Mouse (Mus musculus) midbrain, embryonic 16.5 days (tissue): ENCODE data around the gene Fads6. TPM values are rescaled to one million over a fixed set of nuclear protein-coding genes. Genes with fewer than 3 reads are reported as not detected.

Experiments
- ATAC-seq: fragments of 200-750 bp; cut with Nextera tagmentation; 2 replicates; pipeline ENCODE4 v1.8.0; 2017; ENCODE audit warnings: moderate TSS enrichment
- H3K27ac ChIP-seq: fragments of 300-500 bp; sonication (generic); 2 replicates; pipeline ENCODE4 v1.5.1; 2014; ENCODE audit warnings: mild to moderate bottlenecking, low read length, mixed read lengths
- H3K27me3 ChIP-seq: fragments of 300-500 bp; sonication (generic); 2 replicates; pipeline ENCODE4 v1.6.1; 2014; ENCODE audit warnings: low read depth, low read length, mixed read lengths; ENCODE audit not compliant: control insufficient read depth, insufficient read depth
- H3K36me3 ChIP-seq: fragments of 300-500 bp; sonication (generic); 2 replicates; pipeline ENCODE4 v1.6.1; 2014; ENCODE audit warnings: mild to moderate bottlenecking, low read length, moderate library complexity, mixed read lengths; ENCODE audit not compliant: control insufficient read depth, insufficient read depth
- H3K4me1 ChIP-seq: fragments of 300-500 bp; sonication (generic); 2 replicates; pipeline ENCODE4 v1.6.1; 2014; ENCODE audit warnings: mild to moderate bottlenecking, low read length, mixed read lengths; ENCODE audit not compliant: control insufficient read depth, insufficient read depth
- H3K4me2 ChIP-seq: fragments of 300-500 bp; sonication (generic); 2 replicates; pipeline ENCODE4 v1.6.1; 2014; ENCODE audit warnings: mild to moderate bottlenecking, low read length, mixed read lengths
- H3K4me3 ChIP-seq: fragments of 300-500 bp; sonication (generic); 2 replicates; pipeline ENCODE4 v1.5.1; 2014; ENCODE audit warnings: low read depth, mild to moderate bottlenecking, low read length, moderate library complexity, mixed read lengths
- H3K9ac ChIP-seq: fragments of 300-500 bp; sonication (generic); 2 replicates; pipeline ENCODE4 v1.6.1; 2014; ENCODE audit warnings: low read depth, low read length, mixed read lengths
- H3K9me3 ChIP-seq: fragments of 300-500 bp; sonication (generic); replicated peaks from 2 replicates; pipeline ENCODE4 v1.6.1; 2014; ENCODE audit warnings: mild to moderate bottlenecking, low read length, mixed read lengths; ENCODE audit not compliant: control insufficient read depth, poor library complexity, severe bottlenecking
- WGBS: fragments of 180-500 bp; shearing (Covaris S2); extraction: QIAGEN DNeasy Blood & Tissue Kit; methylation state at CpG from one replicate; pipeline ENCODE4 v1.1.7; 2014; 5-methylcytosine and 5-hydroxymethylcytosine counted together
- polyA plus RNA-seq: library from polyadenylated mRNA; unstranded; fragments of >200 nt; fragmentation: Nextera tagmentation; extraction: Ambion mirVana; gene quantifications from 2 replicates; pipeline ENCODE4 v1.2.1, GENCODE M21; 2015

The Fads6 gene
- polyA plus RNA-seq, 1 experiment from 2014 or later = 1.4 TPM

DNA sequence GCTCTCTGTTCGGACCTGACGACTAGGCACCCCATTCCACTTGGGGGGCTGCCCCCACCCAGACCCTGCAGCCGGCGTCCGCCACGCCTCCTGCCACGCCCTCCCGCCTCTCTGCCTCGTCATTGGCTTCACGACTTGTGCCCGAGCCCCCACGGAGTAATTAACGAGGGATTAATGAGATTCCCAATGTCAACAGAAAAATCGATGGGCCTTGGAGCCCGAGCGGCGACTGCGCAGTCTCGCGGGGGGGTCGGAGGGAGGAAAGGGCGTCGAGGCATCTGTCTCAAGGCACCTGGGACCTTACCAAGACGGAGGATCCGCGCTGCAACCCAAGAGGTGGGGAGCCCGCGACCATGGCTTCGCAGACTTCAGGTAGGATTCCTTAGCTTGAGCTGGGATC lies 37.1 kb upstream of the Fads6 start, which contains the start of gene Otop3:
Gene Otop3, plus strand, starts transcription at position 201 of the 400 bp plus-strand sequence.
- Histone ChIP-seq H3K4me3 (peak within 1 kb of the TSS; percentile 31), H3K36me3 (no peaks in the 10 kb centered on the region), H3K27me3 (peaks cover 16% of the 10 kb centered on the region; the same call in 1 of the 2 replicates), H3K27ac (no peak within 1 kb of the TSS), H3K9me3 (no peaks in the 10 kb centered on the region), H3K9ac (peak within 1 kb of the TSS; percentile 47), H3K4me1 (no peaks in the 10 kb centered on the region; the same call in 1 of the 2 replicates), H3K4me2 (peak within 1 kb of the TSS; percentile 63)
- WGBS = 3% methylated on average over 29 of the region's 29 CpGs
- ATAC-seq = no peak

DNA sequence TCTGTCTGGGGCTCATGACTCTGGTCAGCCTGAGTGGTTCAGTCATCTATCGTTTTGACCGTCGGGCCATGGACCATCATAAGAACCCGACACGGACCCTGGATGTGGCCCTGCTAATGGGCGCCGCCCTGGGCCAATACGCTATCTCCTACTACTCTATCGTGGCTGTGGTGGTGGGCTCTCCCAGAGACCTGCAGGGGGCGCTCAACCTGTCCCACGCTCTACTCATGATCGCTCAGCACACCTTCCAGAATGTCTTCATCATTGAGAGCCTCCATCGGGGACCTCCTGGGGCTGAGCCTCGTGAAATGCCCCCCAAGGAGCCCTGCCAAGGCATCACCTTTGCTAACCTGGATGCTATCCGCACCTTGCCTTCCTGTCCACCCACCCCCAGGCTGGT lies 31.9 kb upstream of the Fads6 start:
- no peak overlapping the region for H3K4me3 ChIP-seq
- no peak for ATAC-seq
- no peak overlapping the region for H3K9ac ChIP-seq
- no peaks in the 10 kb centered on the region for H3K36me3 ChIP-seq
- 71% methylated on average over 15 of the region's 15 CpGs for WGBS
- H3K27ac ChIP-seq = no peak overlapping the region
- no peak overlapping the region for H3K4me2 ChIP-seq
- peaks cover 5% of the 10 kb centered on the region for H3K27me3 ChIP-seq
- no peaks in the 10 kb centered on the region for H3K4me1 ChIP-seq
- no peaks in the 10 kb centered on the region for H3K9me3 ChIP-seq

GRCm38 (mm10) chr11:115326730-115327129 lies 29.3 kb upstream of the Fads6 start:
- no peak overlapping the region for H3K4me3 ChIP-seq
- no peaks in the 10 kb centered on the region; the same call in 1 of the 2 replicates for H3K4me1 ChIP-seq
- WGBS = 74% methylated on average over 7 of the region's 7 CpGs
- H3K36me3 ChIP-seq = no peaks in the 10 kb centered on the region
- H3K4me2 ChIP-seq = no peak overlapping the region
- H3K27me3 ChIP-seq = peaks cover 25% of the 10 kb centered on the region
- no peak overlapping the region for H3K9ac ChIP-seq
- H3K9me3 ChIP-seq = no peaks in the 10 kb centered on the region
- no peak for ATAC-seq
- no peak overlapping the region for H3K27ac ChIP-seq

GRCm38 (mm10) chr11:115323354-115323753 lies 25.9 kb upstream of the Fads6 start:
- H3K36me3 ChIP-seq = no peaks in the 10 kb centered on the region
- peak overlapping the region; percentile 13; the same call in 1 of the 2 replicates for H3K4me2 ChIP-seq
- ATAC-seq = no peak
- H3K27ac ChIP-seq = no peak overlapping the region
- peaks cover 55% of the 10 kb centered on the region for H3K27me3 ChIP-seq
- WGBS = 19% methylated on average over 32 of the region's 32 CpGs
- H3K9me3 ChIP-seq = no peaks in the 10 kb centered on the region
- H3K4me1 ChIP-seq = peaks cover 2% of the 10 kb centered on the region; the same call in 1 of the 2 replicates
- no peak overlapping the region for H3K9ac ChIP-seq
- no peak overlapping the region for H3K4me3 ChIP-seq

GRCm38 (mm10) chr11:115321906-115322693 lies 24.6 kb upstream of the Fads6 start, which contains the start of gene Ush1g:
Gene Ush1g, minus strand, starts transcription at chr11:115322041.
- peak within 1 kb of the TSS; percentile 45; the same call in 1 of the 2 replicates for H3K9ac ChIP-seq
- 4% methylated on average over 35 of the region's 35 CpGs for WGBS

DNA sequence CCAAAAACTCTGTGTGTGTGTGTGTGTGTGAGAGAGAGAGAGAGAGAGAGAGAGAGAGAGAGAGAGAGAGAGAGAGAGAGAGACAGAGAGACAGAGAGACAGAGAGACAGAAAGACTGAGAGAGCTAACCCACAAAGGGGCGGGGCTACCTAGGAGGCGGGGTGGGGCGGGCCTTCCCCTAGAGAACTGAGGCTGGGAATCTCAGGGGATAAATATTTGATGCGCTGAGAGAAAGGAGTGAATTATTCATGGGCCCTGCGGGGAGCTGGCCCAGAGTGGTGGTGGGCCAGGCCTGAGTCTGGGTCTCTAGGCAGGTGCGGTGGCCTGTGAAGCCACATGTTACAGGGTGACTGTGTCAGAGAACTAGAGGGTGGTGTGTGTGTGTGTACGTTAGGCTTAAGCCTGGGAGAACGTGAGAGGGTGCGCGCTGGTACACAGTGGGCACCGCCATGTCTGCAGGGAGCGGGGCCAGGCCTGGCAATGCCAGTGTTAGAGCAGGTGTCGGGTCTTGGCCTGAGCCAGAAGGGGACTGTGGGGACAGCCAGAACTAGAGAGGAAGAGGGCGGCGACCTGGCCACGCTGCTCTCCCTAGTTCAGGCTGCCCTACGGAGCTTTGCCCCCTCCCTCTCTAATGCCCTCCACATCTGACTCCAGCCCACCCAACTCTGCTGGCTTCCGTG lies 22.4 kb upstream of the Fads6 start:
- Histone ChIP-seq H3K4me2 (no peak overlapping the region), H3K36me3 (no peaks in the 10 kb centered on the region), H3K9me3 (no peaks in the 10 kb centered on the region), H3K4me3 (no peak overlapping the region), H3K9ac (no peak overlapping the region), H3K4me1 (peaks cover 5% of the 10 kb centered on the region), H3K27me3 (peaks cover 88% of the 10 kb centered on the region), H3K27ac (no peak overlapping the region)
- ATAC-seq = no peak
- 7% methylated on average over 18 of the region's 18 CpGs for WGBS

More at GRCm38 (mm10) chr11:115321906-115322693, 24.6 kb upstream of the Fads6 start, which contains the start of gene Ush1g:
- 0 out of 2 replicates have a peak within 1 kb of the TSS, but pooled peaks have one; percentile 15 for H3K4me3 ChIP-seq
- H3K4me2 ChIP-seq = peak within 1 kb of the TSS; percentile 35
- no peak for ATAC-seq
- peaks cover 67% of the 10 kb centered on the region for H3K27me3 ChIP-seq
- no peaks in the 10 kb centered on the region for H3K9me3 ChIP-seq
- H3K27ac ChIP-seq = no peak within 1 kb of the TSS
- peaks cover 5% of the 10 kb centered on the region for H3K4me1 ChIP-seq
- H3K36me3 ChIP-seq = no peaks in the 10 kb centered on the region

GRCm38 (mm10) chr11:115318245-115319027 lies 21.0 kb upstream of the Fads6 start:
- H3K27ac ChIP-seq = no peak overlapping the region
- H3K4me3 ChIP-seq = no peak overlapping the region
- H3K27me3 ChIP-seq = peaks cover 76% of the 10 kb centered on the region
- H3K36me3 ChIP-seq = no peaks in the 10 kb centered on the region
- WGBS = 3% methylated on average over 63 of the region's 63 CpGs
- ATAC-seq = no peak
- peaks cover 5% of the 10 kb centered on the region for H3K4me1 ChIP-seq
- no peaks in the 10 kb centered on the region for H3K9me3 ChIP-seq
- H3K4me2 ChIP-seq = peak overlapping the region; percentile 24; the same call in 1 of the 2 replicates
- H3K9ac ChIP-seq = no peak overlapping the region

- Histone ChIP-seq H3K9me3 (no peaks in the 10 kb centered on the region), H3K4me1 (peaks cover 5% of the 10 kb centered on the region)
- WGBS = 67% methylated on average over 7 of the region's 7 CpGs
These were observed 19.7 kb upstream of the Fads6 start for GRCm38 (mm10) chr11:115317204-115317603.

More at GRCm38 (mm10) chr11:115317204-115317603, 19.7 kb upstream of the Fads6 start:
- ATAC-seq = no peak
- H3K36me3 ChIP-seq = no peaks in the 10 kb centered on the region
- H3K4me2 ChIP-seq = no peak overlapping the region
- no peak overlapping the region for H3K27ac ChIP-seq
- H3K9ac ChIP-seq = no peak overlapping the region
- H3K27me3 ChIP-seq = peaks cover 72% of the 10 kb centered on the region
- no peak overlapping the region for H3K4me3 ChIP-seq
